Mouse (Mus musculus) liver, adult 2 months (tissue): ENCODE results near the gene Glb1. TPM values are rescaled to one million over a fixed set of nuclear protein-coding genes. Genes with fewer than 3 reads are reported as not detected.

Experiments
- DNase-seq: peaks from one replicate; pipeline ENCODE4 v3.0.0-alpha.2; 2011; ENCODE audit warnings: low read depth, low spot score; ENCODE audit errors: extremely low read depth
- H3K27ac ChIP-seq: fragments of 200-500 bp; replicated peaks from 2 replicates; pipeline ENCODE4 v1.5.1; 2012; ENCODE audit warnings: low read depth, mild to moderate bottlenecking, control low read depth, inconsistent platforms, low read length; ENCODE audit not compliant: insufficient read depth
- H3K27me3 ChIP-seq: fragments of 200-500 bp; 2 replicates; pipeline ENCODE4 v1.6.1; 2012; ENCODE audit warnings: mild to moderate bottlenecking, moderate library complexity, low read length, inconsistent platforms; ENCODE audit not compliant: control insufficient read depth, insufficient read depth
- H3K36me3 ChIP-seq: fragments of 200-500 bp; 2 replicates; pipeline ENCODE4 v1.6.1; 2012; ENCODE audit warnings: low read length, inconsistent platforms; ENCODE audit not compliant: control insufficient read depth, insufficient read depth
- H3K4me1 ChIP-seq: fragments of 200-500 bp; 2 replicates; pipeline ENCODE4 v1.6.1; 2011; ENCODE audit warnings: low read length; ENCODE audit not compliant: control insufficient read depth, insufficient read depth
- H3K4me3 ChIP-seq: fragments of 200-500 bp; 2 replicates; pipeline ENCODE4 v1.5.1; 2011; ENCODE audit warnings: low read depth, mild to moderate bottlenecking, control low read depth, low read length, moderate library complexity; ENCODE audit not compliant: insufficient read depth
- H3K79me2 ChIP-seq: fragments of 200-500 bp; 2 replicates; pipeline ENCODE4 v1.6.1; 2012; ENCODE audit warnings: inconsistent platforms, mild to moderate bottlenecking, low read length, moderate library complexity; ENCODE audit not compliant: control insufficient read depth, insufficient read depth
- H3K9ac ChIP-seq: fragments of 200-500 bp; 2 replicates; pipeline ENCODE4 v1.6.1; 2012; ENCODE audit warnings: low read depth, mild to moderate bottlenecking, control low read depth, inconsistent platforms, low read length
- CTCF ChIP-seq: fragments of 200-500 bp; IDR thresholded peaks from 2 replicates; pipeline ENCODE4 v1.5.1; 2011; ENCODE audit warnings: low read depth, low read length, control low read depth
- POLR2A ChIP-seq: fragments of 200-500 bp; IDR thresholded peaks from 2 replicates; pipeline ENCODE4 v1.6.1; 2011; ENCODE audit warnings: low read length, control low read depth; ENCODE audit not compliant: insufficient read depth; ENCODE audit errors: extremely low read depth
- WGBS: fragments of 180-500 bp; shearing (Covaris S2); methylation state at CpG from one replicate; pipeline ENCODE4 v1.1.7; 2018; 5-methylcytosine and 5-hydroxymethylcytosine counted together
- polyA plus RNA-seq: library from polyadenylated mRNA; depleted of rRNA; stranded (reverse); fragments of >200 nt; gene quantifications from 2 replicates; pipeline ENCODE4 v1.2.3, GENCODE M21; 2012
- total RNA-seq: library from RNA; depleted of rRNA; stranded (reverse); fragments of >200 nt; gene quantifications from 2 replicates; pipeline ENCODE4 v1.2.3, GENCODE M21; 2014

The Glb1 gene
- total and polyA plus RNA-seq, 2 experiments: 13.2 to 16.7 TPM

DNA sequence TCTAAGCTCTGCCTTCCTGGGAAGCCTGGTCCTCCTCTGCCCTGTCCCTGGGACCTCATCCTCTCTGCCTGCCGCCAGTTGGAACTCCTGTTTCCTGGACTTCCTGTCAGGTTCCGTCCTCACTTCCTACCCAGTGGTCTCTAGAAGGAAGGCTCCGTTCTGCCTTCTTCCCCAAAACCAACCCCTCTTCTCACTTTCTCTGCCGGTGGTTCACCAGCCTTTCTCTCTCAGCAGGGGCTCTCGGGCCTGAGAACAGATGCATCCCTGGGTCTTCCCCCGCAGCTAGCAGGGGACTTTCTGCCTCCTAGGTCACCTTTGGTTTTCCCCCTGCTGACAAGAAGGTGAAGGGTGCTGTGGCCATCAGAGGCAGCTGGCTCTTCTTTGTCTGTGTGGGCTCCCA lies 64.6 kb downstream of the Glb1 start:
- TF ChIP-seq POLR2A: no peak
- TF ChIP-seq CTCF: no peak
- no peak overlapping the region for H3K4me3 ChIP-seq
- no peaks in the 10 kb centered on the region for H3K79me2 ChIP-seq
- no peak for DNase-seq
- 82% methylated on average over 6 of the region's 6 CpGs for WGBS
- no peak overlapping the region for H3K9ac ChIP-seq
- H3K36me3 ChIP-seq: peaks cover 8% of the 10 kb centered on the region; the same call in 1 of the 2 replicates
- H3K4me1 ChIP-seq: no peaks in the 10 kb centered on the region
- H3K27ac ChIP-seq: no peak overlapping the region
- H3K27me3 ChIP-seq: no peaks in the 10 kb centered on the region

DNA sequence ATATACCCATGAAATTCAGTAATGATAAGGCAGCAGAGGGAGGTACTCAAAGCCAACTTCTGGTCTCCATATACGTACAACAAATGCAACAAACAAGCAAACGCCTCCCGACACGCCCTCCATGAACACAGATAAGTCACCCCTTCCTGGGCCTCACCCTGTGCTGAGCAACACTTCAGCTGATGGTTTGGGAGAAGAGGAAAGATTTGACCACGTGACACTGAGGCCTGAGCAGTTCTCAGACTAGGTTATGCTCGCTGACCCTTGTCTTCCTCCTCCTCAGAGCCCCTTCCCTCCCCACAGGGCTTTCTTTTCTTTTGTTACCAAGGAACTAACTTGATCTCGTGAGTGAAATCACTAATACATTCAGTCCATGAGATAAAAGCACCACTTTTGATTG lies 66.0 kb downstream of the Glb1 start:
- H3K27me3 ChIP-seq: no peaks in the 10 kb centered on the region
- H3K27ac ChIP-seq: no peak overlapping the region
- WGBS: 90% methylated on average over 7 of the region's 7 CpGs
- no peaks in the 10 kb centered on the region for H3K79me2 ChIP-seq
- H3K4me1 ChIP-seq: no peaks in the 10 kb centered on the region
- H3K4me3 ChIP-seq: no peak overlapping the region
- TF ChIP-seq CTCF (no peak), POLR2A (no peak)
- DNase-seq: no peak
- H3K9ac ChIP-seq: no peak overlapping the region
- peaks cover 6% of the 10 kb centered on the region; the same call in 1 of the 2 replicates for H3K36me3 ChIP-seq

- WGBS: 92% methylated on average over 5 of the region's 5 CpGs
Observed at GRCm38 (mm10) chr9:114468217-114468616, 67.3 kb downstream of the Glb1 start.

DNA sequence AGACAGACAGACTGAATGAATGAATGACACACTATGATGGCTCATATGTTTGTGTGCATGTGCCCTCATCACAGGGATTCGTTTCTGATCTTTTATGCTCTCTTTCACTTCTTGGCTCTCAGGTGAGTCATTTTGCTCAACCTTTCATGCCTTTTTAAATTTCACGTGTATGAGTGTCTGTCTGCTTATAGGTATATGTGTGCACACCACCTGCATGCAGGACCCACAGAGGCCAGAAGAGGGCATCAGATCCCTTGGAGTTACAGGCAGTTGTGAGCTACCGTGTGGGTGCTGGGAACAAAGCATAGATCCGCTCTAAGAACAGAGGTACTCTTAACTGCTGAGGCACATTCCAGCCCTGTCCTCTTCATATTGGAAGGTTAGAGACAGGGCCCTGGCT lies 67.8 kb downstream of the Glb1 start:
- Histone ChIP-seq H3K27me3 (no peaks in the 10 kb centered on the region), H3K4me1 (no peaks in the 10 kb centered on the region), H3K9ac (no peak overlapping the region), H3K36me3 (peaks cover 4% of the 10 kb centered on the region; the same call in 1 of the 2 replicates), H3K79me2 (no peaks in the 10 kb centered on the region), H3K4me3 (no peak overlapping the region), H3K27ac (no peak overlapping the region)
- DNase-seq: no peak
- TF ChIP-seq POLR2A (no peak), CTCF (0 out of 2 replicates have a peak, but pooled peaks have one; percentile 2)
- WGBS: 99% methylated on average over 4 of the region's 4 CpGs

More at GRCm38 (mm10) chr9:114468217-114468616, 67.3 kb downstream of the Glb1 start:
- Histone ChIP-seq H3K79me2 (no peaks in the 10 kb centered on the region), H3K9ac (no peak overlapping the region), H3K4me3 (no peak overlapping the region), H3K27me3 (no peaks in the 10 kb centered on the region), H3K36me3 (peaks cover 4% of the 10 kb centered on the region; the same call in 1 of the 2 replicates), H3K27ac (no peak overlapping the region), H3K4me1 (no peaks in the 10 kb centered on the region)
- no peak for DNase-seq
- TF ChIP-seq CTCF (no peak), POLR2A (no peak)

- no peak for DNase-seq
- H3K36me3 ChIP-seq: no peaks in the 10 kb centered on the region
- no peak overlapping the region for H3K27ac ChIP-seq
- H3K27me3 ChIP-seq: no peaks in the 10 kb centered on the region
- H3K79me2 ChIP-seq: no peaks in the 10 kb centered on the region
- H3K4me3 ChIP-seq: no peak overlapping the region
- no peaks in the 10 kb centered on the region for H3K4me1 ChIP-seq
- no peak overlapping the region for H3K9ac ChIP-seq
- TF ChIP-seq CTCF: no peak
- TF ChIP-seq POLR2A: no peak
- WGBS: 90% methylated on average over 7 of the region's 7 CpGs
Observed at GRCm38 (mm10) chr9:114471892-114472291, 71.0 kb downstream of the Glb1 start.

- Histone ChIP-seq H3K4me1 (no peaks in the 10 kb centered on the region), H3K9ac (no peak overlapping the region), H3K36me3 (no peaks in the 10 kb centered on the region), H3K27ac (no peak overlapping the region), H3K27me3 (no peaks in the 10 kb centered on the region), H3K4me3 (no peak overlapping the region), H3K79me2 (no peaks in the 10 kb centered on the region)
- 95% methylated on average over 9 of the region's 9 CpGs for WGBS
- DNase-seq: no peak
- TF ChIP-seq POLR2A (no peak), CTCF (no peak)
Observed at GRCm38 (mm10) chr9:114477019-114477418, 76.1 kb downstream of the Glb1 start.
